Mouse (Mus musculus): Measurements from ENCODE around the gene Speer3.
"Not testable (repeated sequence)": the region's sequence is repeated elsewhere in the genome, so short reads cannot be mapped to it uniquely, and the experiment has no call there.

Gene Speer3

GRCm38 (mm10) chr5:13791319-13791718 is at the start of gene Speer3:
Gene Speer3 (plus strand): TSS chr5:13791619.
- DNase-seq (ENCODE audit: extremely low spot score, low spot score), result no peak

- DNase-seq (ENCODE audit: extremely low spot score, low spot score), result not testable (repeated sequence)
These were observed 19.1 kb downstream of the Speer3 start for GRCm38 (mm10) chr5:13810496-13810895.

- DNase-seq (ENCODE audit: extremely low spot score, low spot score), result no peak
These were observed 33.7 kb downstream of the Speer3 start for GRCm38 (mm10) chr5:13825108-13825507.

- DNase-seq (ENCODE audit: extremely low spot score, low spot score), result no peak
These were observed 35.3 kb downstream of the Speer3 start for GRCm38 (mm10) chr5:13826708-13827107.

GRCm38 (mm10) chr5:13844317-13844716 is 52.9 kb downstream of the Speer3 start:
- no peak for DNase-seq (ENCODE audit: extremely low spot score, low spot score)

Measured in neural tube, embryonic 10.5 days (tissue).